Mouse (Mus musculus): ENCODE data around the gene Rassf10. TPM values are rescaled to one million over a fixed set of nuclear protein-coding genes. Genes with fewer than 3 reads are reported as not detected.

The Rassf10 gene
- polyA plus RNA-seq, 1 experiment, result 0.99 TPM

DNA sequence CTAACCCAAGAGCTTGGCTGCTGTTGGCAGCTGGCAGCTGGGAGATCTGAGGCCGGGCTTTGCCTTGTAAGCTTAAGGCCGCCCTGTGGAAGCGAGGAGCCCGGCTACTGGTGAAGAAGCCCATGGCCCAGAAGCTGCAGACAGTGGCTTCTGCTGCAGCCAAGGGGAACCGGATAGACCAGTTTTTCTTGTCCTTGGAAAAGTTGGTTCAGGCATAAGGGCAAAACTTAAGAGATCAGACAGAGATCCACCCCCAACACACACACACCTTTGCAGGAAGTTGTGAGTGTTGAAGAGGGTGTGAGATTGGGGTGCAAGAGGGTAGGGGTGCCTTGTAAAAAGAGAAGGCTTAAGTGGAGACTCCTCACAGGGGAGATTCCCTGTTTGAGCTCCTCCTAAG, 39.2 kb downstream of the Rassf10 start:
- Histone ChIP-seq H3K4me1 (ENCODE audit: control insufficient read depth, insufficient read depth, insufficient read length, low read length) (peaks cover 12% of the 10 kb centered on the region), H3K36me3 (ENCODE audit: control insufficient read depth, insufficient read depth, low read length) (no peaks in the 10 kb centered on the region), H3K4me3 (ENCODE audit: low read depth, low read length) (no peak overlapping the region), H3K27me3 (ENCODE audit: control insufficient read depth, insufficient read depth, low read length) (no peaks in the 10 kb centered on the region), H3K27ac (ENCODE audit: insufficient read depth, low read depth, low read length) (no peak overlapping the region)
- WGBS, result 29% methylated on average over 5 of the region's 5 CpGs
- TF ChIP-seq POLR2A (IDR thresholded peaks at IDR 0.05; ENCODE audit: low read depth, low read length) (no peak), CTCF (IDR thresholded peaks at IDR 0.05; ENCODE audit: extremely low read depth, insufficient read length, insufficient replicate concordance, low read depth, low read length) (no peak)

DNA sequence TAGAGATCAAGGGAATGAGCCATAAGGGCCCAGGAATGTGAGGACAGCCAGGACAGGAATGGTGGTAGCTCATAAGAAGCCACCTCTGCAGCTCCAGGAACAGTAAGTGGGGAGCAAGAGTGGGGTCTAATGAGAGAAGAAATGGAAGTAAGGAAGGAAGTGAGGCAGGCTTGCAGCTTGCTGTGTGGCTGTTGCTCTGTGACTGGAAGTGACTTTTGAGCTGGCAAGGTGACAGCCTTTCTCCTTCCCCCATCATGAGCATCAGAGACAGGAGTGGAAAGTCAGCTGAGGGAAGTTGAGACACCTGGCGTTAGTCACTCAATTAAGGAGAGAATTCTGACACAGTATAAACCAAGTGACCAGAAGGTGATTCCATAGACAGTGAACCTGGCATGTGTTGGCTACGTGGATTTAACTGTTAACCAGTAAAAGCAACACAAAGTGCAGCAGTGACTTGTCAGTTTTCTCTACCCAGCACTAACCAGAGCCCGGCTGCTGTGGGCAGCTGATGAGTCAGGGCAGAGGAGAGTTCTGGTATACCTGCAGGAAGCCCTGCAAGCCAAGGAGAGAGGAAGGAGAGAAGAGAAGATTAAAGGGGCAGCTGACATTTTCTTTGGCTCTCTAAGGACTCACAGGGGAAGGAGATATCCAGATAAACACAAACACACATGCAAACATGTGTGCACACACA, 49.9 kb downstream of the Rassf10 start:
- H3K27me3 ChIP-seq (ENCODE audit: control insufficient read depth, insufficient read depth, low read length), result no peaks in the 10 kb centered on the region
- no peak for TF ChIP-seq CTCF (IDR thresholded peaks at IDR 0.05; ENCODE audit: extremely low read depth, insufficient read length, insufficient replicate concordance, low read depth, low read length)
- TF ChIP-seq POLR2A (IDR thresholded peaks at IDR 0.05; ENCODE audit: low read depth, low read length), result no peak
- no peak overlapping the region for H3K27ac ChIP-seq (ENCODE audit: insufficient read depth, low read depth, low read length)
- 77% methylated on average over 3 of the region's 3 CpGs for WGBS
- H3K4me1 ChIP-seq (ENCODE audit: control insufficient read depth, insufficient read depth, insufficient read length, low read length), result no peaks in the 10 kb centered on the region
- no peaks in the 10 kb centered on the region for H3K36me3 ChIP-seq (ENCODE audit: control insufficient read depth, insufficient read depth, low read length)
- H3K4me3 ChIP-seq (ENCODE audit: low read depth, low read length), result no peak overlapping the region

DNA sequence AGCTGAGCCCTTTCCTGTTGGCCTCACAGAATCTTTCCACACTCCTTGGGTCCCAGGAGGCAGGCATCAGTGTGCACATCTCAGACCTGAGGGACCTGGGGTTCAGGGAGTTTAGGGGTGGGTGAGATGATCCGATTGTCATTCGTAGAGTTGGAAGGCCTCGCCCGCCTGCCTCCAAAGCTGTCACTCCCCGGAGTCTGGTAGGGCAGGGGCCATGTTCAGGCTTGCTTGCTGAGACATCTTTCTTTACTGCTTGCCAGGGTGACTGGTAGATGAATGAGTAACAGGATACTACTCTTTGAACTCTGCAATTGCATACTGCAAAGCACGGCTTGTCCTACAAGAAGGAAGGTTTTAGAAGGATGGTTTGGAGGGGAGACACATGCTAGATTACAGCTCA, 52.0 kb downstream of the Rassf10 start:
- Histone ChIP-seq H3K27me3 (ENCODE audit: control insufficient read depth, insufficient read depth, low read length) (no peaks in the 10 kb centered on the region), H3K4me1 (ENCODE audit: control insufficient read depth, insufficient read depth, insufficient read length, low read length) (no peaks in the 10 kb centered on the region), H3K27ac (ENCODE audit: insufficient read depth, low read depth, low read length) (no peak overlapping the region), H3K4me3 (ENCODE audit: low read depth, low read length) (no peak overlapping the region), H3K36me3 (ENCODE audit: control insufficient read depth, insufficient read depth, low read length) (no peaks in the 10 kb centered on the region)
- no peak for TF ChIP-seq CTCF (IDR thresholded peaks at IDR 0.05; ENCODE audit: extremely low read depth, insufficient read length, insufficient replicate concordance, low read depth, low read length)
- no peak for TF ChIP-seq POLR2A (IDR thresholded peaks at IDR 0.05; ENCODE audit: low read depth, low read length)
- 61% methylated on average over 6 of the region's 6 CpGs for WGBS
